Mouse (Mus musculus) megakaryocyte, embryonic 14.5 days (primary cell): ENCODE results near the gene Fntb. TPM values are rescaled to one million over a fixed set of nuclear protein-coding genes. Genes with fewer than 3 reads are reported as not detected.

Source experiments
- H3K27me3 ChIP-seq: replicated peaks from 2 replicates; pipeline ENCODE3; 2012; ENCODE audit warnings: inconsistent platforms
- H3K36me3 ChIP-seq: replicated peaks from 2 replicates; pipeline ENCODE3; 2012; ENCODE audit warnings: low read length, inconsistent platforms, mixed read lengths
- H3K4me1 ChIP-seq: 2 replicates; pipeline ENCODE4 v1.6.1; 2012; ENCODE audit warnings: inconsistent platforms
- H3K4me3 ChIP-seq: replicated peaks from 2 replicates; pipeline ENCODE3; 2012; ENCODE audit warnings: moderate library complexity, mild to moderate bottlenecking, inconsistent platforms
- H3K9me3 ChIP-seq: 2 replicates; pipeline ENCODE4 v1.6.1; 2012; ENCODE audit warnings: inconsistent platforms
- FLI1 ChIP-seq: IDR thresholded peaks from 2 replicates; pipeline ENCODE4 v1.6.1; 2012; ENCODE audit warnings: low read length, inconsistent platforms, mixed read lengths
- GATA1 ChIP-seq: IDR thresholded peaks from 3 replicates; pipeline ENCODE4 v1.6.1; 2012; ENCODE audit warnings: mixed read lengths, low read length, inconsistent platforms, borderline replicate concordance
- polyA plus RNA-seq: library from polyadenylated mRNA; stranded (reverse); fragments of >175 nt; gene quantifications from 2 replicates; pipeline ENCODE4 v1.2.3, GENCODE M21; 2012; ENCODE audit warnings: low replicate concordance; ENCODE audit not compliant: insufficient read depth

Gene Fntb
- polyA plus RNA-seq, 1 experiment, result 13.4 TPM

- no peaks in the 10 kb centered on the region for H3K27me3 ChIP-seq
- H3K4me1 ChIP-seq, result peaks cover 71% of the 10 kb centered on the region
- no peak for TF ChIP-seq FLI1
- TF ChIP-seq GATA1, result no peak
- H3K9me3 ChIP-seq, result no peaks in the 10 kb centered on the region
- peaks cover 40% of the 10 kb centered on the region for H3K36me3 ChIP-seq
- peak overlapping the region; percentile 100 for H3K4me3 ChIP-seq
Observed at GRCm38 (mm10) chr12:76961052-76961931, 195.9 kb downstream of the Fntb start.

- peaks cover 69% of the 10 kb centered on the region for H3K4me1 ChIP-seq
- no peaks in the 10 kb centered on the region for H3K9me3 ChIP-seq
- H3K27me3 ChIP-seq, result no peaks in the 10 kb centered on the region
- H3K4me3 ChIP-seq, result peak within 1 kb of the TSS; percentile 100
- no peak for TF ChIP-seq FLI1
- TF ChIP-seq GATA1, result no peak
- peaks cover 31% of the 10 kb centered on the region for H3K36me3 ChIP-seq
Observed at GRCm38 (mm10) chr12:76961932-76962891, 196.8 kb downstream of the Fntb start, which contains the start of gene Max. Gene Max (minus strand): TSS chr12:76962201.

GRCm38 (mm10) chr12:76965089-76965488 lies 199.7 kb downstream of the Fntb start:
- H3K4me3 ChIP-seq, result no peak overlapping the region
- no peak for TF ChIP-seq GATA1
- TF ChIP-seq FLI1, result no peak
- H3K9me3 ChIP-seq, result no peaks in the 10 kb centered on the region
- H3K4me1 ChIP-seq, result peaks cover 52% of the 10 kb centered on the region
- H3K36me3 ChIP-seq, result peaks cover 6% of the 10 kb centered on the region
- no peaks in the 10 kb centered on the region for H3K27me3 ChIP-seq

GRCm38 (mm10) chr12:76965876-76966275 lies 200.5 kb downstream of the Fntb start:
- Histone ChIP-seq H3K4me3 (no peak overlapping the region), H3K4me1 (peaks cover 53% of the 10 kb centered on the region), H3K9me3 (no peaks in the 10 kb centered on the region), H3K27me3 (no peaks in the 10 kb centered on the region), H3K36me3 (peaks cover under 1% of the 10 kb centered on the region)
- TF ChIP-seq GATA1 (no peak), FLI1 (no peak)

Other genes starting within 250 kb of the Fntb start
- gene Plekhg3, start 234.7 kb upstream of the Fntb start, polyA plus RNA-seq, result 2.2 and 4.4 TPM in 2 replicates
- gene Sptb, start 55.0 kb upstream of the Fntb start, polyA plus RNA-seq, result 23.3 and 25.7 TPM in 2 replicates
- gene Churc1, start 51 bp upstream of the Fntb start, polyA plus RNA-seq, result 5.6 TPM in 1 of 2 replicates, not detected in the other
- gene Gpx2, start 30.0 kb downstream of the Fntb start, polyA plus RNA-seq, result not detected in 2 replicates
- gene Rab15, start 57.3 kb downstream of the Fntb start, polyA plus RNA-seq, result not detected in 2 replicates
- gene Max, start 196.6 kb downstream of the Fntb start, polyA plus RNA-seq, result 114 and 143 TPM in 2 replicates